Comparison of ENCODE assay signal across 10 mouse cellular contexts in the genomic region with DNA sequence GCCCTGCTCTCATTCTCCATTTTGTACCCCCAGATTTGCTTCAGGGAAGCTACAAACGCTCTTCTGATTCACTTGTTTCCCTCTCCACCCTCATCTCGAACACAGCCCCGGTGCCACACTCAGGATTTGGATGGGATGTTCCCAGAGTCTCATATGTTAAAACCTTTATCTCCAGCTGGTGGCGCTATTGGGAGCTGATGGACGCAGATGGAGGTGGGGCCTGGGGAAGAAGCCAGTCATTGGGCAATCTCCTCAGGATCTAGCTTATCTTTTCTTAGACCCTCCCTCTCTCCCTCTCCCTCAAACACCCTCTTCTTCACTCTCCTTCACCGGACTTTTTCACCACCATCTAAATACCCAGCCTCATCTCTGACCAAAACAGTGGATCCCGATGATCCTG. TPM values are rescaled to one million over a fixed set of nuclear protein-coding genes. Genes with fewer than 3 reads are reported as not detected.
A peak's percentile ranks its signal among the peaks of the same experiment; 100 is the strongest.
DNase-seq lines count a peak whose midpoint lies in the region; TF ChIP-seq lines count a peak whose summit lies in the region.
"Had no signal": no experiment of that assay in that cellular context is flagged by ENCODE, and none has a peak within 500 bp of the region (broad histone marks: within the 10 kb centered on the region; RNA-seq: fewer than 3 reads in every experiment).

No protein-coding gene starts in this region.

- H3K4me3 ChIP-seq in CH12.LX (replicated peaks in 1 of 3; ENCODE audit: low read depth in 2 of 3, low read length in 2 of 3, poor library complexity in 1 of 3), result no peak overlapping the region
- H3K4me3 ChIP-seq in small intestine, adult 2 months (ENCODE audit: low read depth, low read length), result no peak overlapping the region
- H3K4me3 ChIP-seq: erythroblast, embryonic 14.5 days; limb, embryonic 13.5 days had no signal

- TF ChIP-seq RAD21 in CH12.LX (IDR thresholded peaks at IDR 0.05; ENCODE audit: low read depth, low read length), result peak; percentile 72

- no peaks in the 10 kb centered on the region for H3K9me3 ChIP-seq in CH12.LX (replicated peaks; ENCODE audit: low read length)
- H3K9me3 ChIP-seq: limb, embryonic 13.5 days had no signal

- in situ Hi-C loops in CH12.LX (cut with MboI; ENCODE audit: low pct_ligation_motif_present, low pct_unique_long_range_greater_than_20kb, low sequenced_read_pairs), result no loop called here

- no peaks in the 10 kb centered on the region for H3K79me2 ChIP-seq in CH12.LX (replicated peaks; ENCODE audit: control insufficient read depth, extremely low read depth, insufficient read depth, poor library complexity, severe bottlenecking)

- peaks cover 0 to 5% of the 10 kb centered on the region in 2 experiments; a peak in 2 of 4 replicates for H3K4me1 ChIP-seq in CH12.LX (ENCODE audit: control insufficient read depth in 1 of 2, insufficient read depth in 2 of 2)
- H3K4me1 ChIP-seq in small intestine, adult 2 months (ENCODE audit: control insufficient read depth, insufficient read depth, insufficient read length, low read length), result no peaks in the 10 kb centered on the region
- H3K4me1 ChIP-seq: limb, embryonic 13.5 days had no signal

- no peak for TF ChIP-seq POLR2A in CH12.LX (IDR thresholded peaks at IDR 0.05; ENCODE audit: low read depth, low read length)
- no peak for TF ChIP-seq POLR2A in small intestine, adult 2 months (IDR thresholded peaks at IDR 0.05; ENCODE audit: low read depth, low read length)

- H3K36me3 ChIP-seq in CH12.LX (replicated peaks in 1 of 2; ENCODE audit: control insufficient read depth in 1 of 2, insufficient read depth in 1 of 2, low read length in 1 of 2), result no peaks in the 10 kb centered on the region
- H3K36me3 ChIP-seq in small intestine, adult 2 months (ENCODE audit: control insufficient read depth, insufficient read depth, low read length), result peaks cover 21% of the 10 kb centered on the region
- H3K36me3 ChIP-seq: limb, embryonic 13.5 days had no signal

- WGBS in small intestine, adult 2 months, result 40% methylated on average over 7 of the region's 7 CpGs

- H3K27me3 ChIP-seq in CH12.LX (replicated peaks), result no peaks in the 10 kb centered on the region
- no peaks in the 10 kb centered on the region for H3K27me3 ChIP-seq in small intestine, adult 2 months (ENCODE audit: control insufficient read depth, insufficient read depth, low read length)
- H3K27me3 ChIP-seq: limb, embryonic 13.5 days had no signal

- peak overlapping the region; percentile 28; the same call in 1 of the 2 replicates for H3K9ac ChIP-seq in CH12.LX (ENCODE audit: insufficient read depth, low read depth)
- H3K9ac ChIP-seq: limb, embryonic 13.5 days had no signal

- TF ChIP-seq EP300 in CH12.LX (IDR thresholded peaks at IDR 0.05; ENCODE audit: low read length), result no peak

- H3K4me2 ChIP-seq in CH12.LX (ENCODE audit: insufficient read depth, low read depth, poor library complexity, severe bottlenecking), result peak overlapping the region; percentile 59; the same call in 1 of the 2 replicates
- H3K4me2 ChIP-seq: limb, embryonic 13.5 days had no signal

- peak; percentile 60 for DNase-seq in layer of hippocampus, adult 11-12 months (ENCODE audit: low spot score)
- DNase-seq in layer of hippocampus, postnatal 36 days, result no peak
- DNase-seq in CH12.LX (ENCODE audit: extremely low read depth) (peak; percentile 71), ZHBTc4 (ENCODE audit: low read depth, low spot score) (peak; percentile 92)
- DNase-seq in cerebellum, postnatal 36 days, result peak; percentile 7 to 18
- peak; percentile 46 for DNase-seq in layer of hippocampus, adult 9-11 months
- DNase-seq in frontal cortex, postnatal 25 days (ENCODE audit: low spot score in 2 of 2), result no peak

- TF ChIP-seq CTCF in CH12.LX (conservative IDR thresholded peaks at IDR 0.05 in 1 of 2, IDR thresholded peaks at IDR 0.05 in 1 of 2; ENCODE audit: low read depth in 2 of 2, low read length in 2 of 2), result peak; percentile 39 to 83
- peak; percentile 74; the same call in 1 of the 2 replicates for TF ChIP-seq CTCF in small intestine, adult 2 months (IDR thresholded peaks at IDR 0.05; ENCODE audit: extremely low read depth, insufficient read length, insufficient replicate concordance, low read depth, low read length)

- H3K27ac ChIP-seq in CH12.LX (ENCODE audit: insufficient read depth, low read depth), result no peak overlapping the region
- no peak overlapping the region for H3K27ac ChIP-seq in small intestine, adult 2 months (ENCODE audit: insufficient read depth, low read depth, low read length)
- H3K27ac ChIP-seq: limb, embryonic 13.5 days had no signal

- dilution Hi-C loops in CH12.LX (cut with MboI; ENCODE audit: extremely low pct_ligation_motif_present, extremely low pct_unique_long_range_greater_than_20kb, low sequenced_read_pairs), result no loop called here

TF ChIP-seq in CH12.LX, 34 proteins besides CTCF, POLR2A, EP300 and RAD21:
- TF ChIP-seq NRF1 (IDR thresholded peaks at IDR 0.05; ENCODE audit: low read depth, low read length), result no peak
- no peak for TF ChIP-seq ETS1 (conservative IDR thresholded peaks at IDR 0.05; ENCODE audit: low read depth, low read length)
- TF ChIP-seq CHD2 (IDR thresholded peaks at IDR 0.05; ENCODE audit: low read length), result no peak
- TF ChIP-seq MAX (IDR thresholded peaks at IDR 0.05; ENCODE audit: low read length), result no peak
- TF ChIP-seq TBP (conservative IDR thresholded peaks at IDR 0.05; ENCODE audit: low read depth, low read length), result no peak
- no peak for TF ChIP-seq MXI1 (IDR thresholded peaks at IDR 0.05; ENCODE audit: low read depth, low read length)
- no peak for TF ChIP-seq IRF4 (IDR thresholded peaks at IDR 0.05; ENCODE audit: low read depth, low read length)
- TF ChIP-seq POLR2AphosphoS2 (IDR thresholded peaks at IDR 0.05; ENCODE audit: low read depth, low read length), result no peak
- no peak for TF ChIP-seq TCF12 (IDR thresholded peaks at IDR 0.05; ENCODE audit: low read depth, low read length)
- no peak for TF ChIP-seq MAFK (IDR thresholded peaks at IDR 0.05; ENCODE audit: insufficient replicate concordance, low read length)
- no peak for TF ChIP-seq GABPA (IDR thresholded peaks at IDR 0.05; ENCODE audit: insufficient replicate concordance, low read depth, low read length)
- TF ChIP-seq MYC (IDR thresholded peaks at IDR 0.05; ENCODE audit: low read depth, low read length), result peak; percentile 15; the same call in 1 of the 2 replicates
- no peak for TF ChIP-seq ZMIZ1 (IDR thresholded peaks at IDR 0.05; ENCODE audit: low read depth, low read length)
- no peak for TF ChIP-seq E2F4 (IDR thresholded peaks at IDR 0.05; ENCODE audit: insufficient replicate concordance, low read depth, low read length)
- no peak for TF ChIP-seq PAX5 (IDR thresholded peaks at IDR 0.05; ENCODE audit: low read length)
- no peak for TF ChIP-seq USF2 (conservative IDR thresholded peaks at IDR 0.05; ENCODE audit: low read depth, low read length)
- TF ChIP-seq JUN (IDR thresholded peaks at IDR 0.05; ENCODE audit: insufficient read depth, low read depth, low read length), result no peak
- peak; percentile 14; the same call in 1 of the 2 replicates for TF ChIP-seq ZC3H11A (IDR thresholded peaks at IDR 0.05; ENCODE audit: low read depth, low read length)
- no peak for TF ChIP-seq USF1 (IDR thresholded peaks at IDR 0.05; ENCODE audit: low read depth, low read length)
- no peak for TF ChIP-seq SIN3A (IDR thresholded peaks at IDR 0.05; ENCODE audit: low read length)
- no peak for TF ChIP-seq UBTF (IDR thresholded peaks at IDR 0.05; ENCODE audit: low read depth, low read length)
- peak; percentile 20; the same call in 1 of the 2 replicates for TF ChIP-seq ELF1 (IDR thresholded peaks at IDR 0.05; ENCODE audit: low read depth, low read length)
- peak; percentile 59; the same call in 1 of the 2 replicates for TF ChIP-seq MAZ (IDR thresholded peaks at IDR 0.05; ENCODE audit: low read depth, low read length)
- TF ChIP-seq BHLHE40 (IDR thresholded peaks at IDR 0.05; ENCODE audit: low read depth, low read length), result no peak
- no peak for TF ChIP-seq RCOR1 (conservative IDR thresholded peaks at IDR 0.05; ENCODE audit: low read depth, low read length)
- peak; percentile 78 for TF ChIP-seq SMC3 (IDR thresholded peaks at IDR 0.05; ENCODE audit: low read depth, low read length)
- TF ChIP-seq MEF2A (IDR thresholded peaks at IDR 0.05; ENCODE audit: borderline replicate concordance, low read depth, low read length), result no peak
- TF ChIP-seq ZKSCAN1 (IDR thresholded peaks at IDR 0.05; ENCODE audit: borderline replicate concordance, low read depth, low read length), result no peak

RNA-seq across cellular contexts. Expression of a gene that starts 31.9 kb away (rescaled TPM):
- under 1 TPM; 0.30 to 0.33 TPM for total RNA-seq in layer of hippocampus, postnatal 36 days (2021)
- total RNA-seq in CH12.LX (2012; rRNA removed) (not detected in 2 replicates), CH12.LX (2014; rRNA removed) (not detected in 2 replicates)
- polyA plus RNA-seq in CH12.LX (2012; ENCODE audit: insufficient read length, low read depth), result not detected in 2 replicates
- 1.1 and 2.1 TPM in 2 replicates for polyA plus RNA-seq in small intestine, adult 2 months (2012; rRNA removed)
- polyA plus RNA-seq: erythroblast, embryonic 14.5 days; limb, embryonic 13.5 days had no signal

RNA-seq across cellular contexts. Expression of a gene that starts 32.1 kb away (rescaled TPM):
- total RNA-seq in layer of hippocampus, postnatal 36 days (2021), result 10 to 100 TPM; 91.3 to 99.4 TPM
- 0.04 TPM in 1 of 2 replicates, not detected in the other for total RNA-seq in CH12.LX (2012; rRNA removed)
- total RNA-seq in CH12.LX (2014; rRNA removed), result not detected in 2 replicates
- not detected in 2 replicates for polyA plus RNA-seq in CH12.LX (2012; ENCODE audit: insufficient read length, low read depth)
- 8.1 and 24.1 TPM in 2 replicates for polyA plus RNA-seq in small intestine, adult 2 months (2012; rRNA removed)
- polyA plus RNA-seq: erythroblast, embryonic 14.5 days had no signal

Comparison
In these comparisons a context has a peak if more than half of its experiments do, and no peak if none do; other contexts are left out.
1. DNase-seq: peak in layer of hippocampus, adult 11-12 months (single experiment), CH12.LX (single experiment), ZHBTc4 (single experiment), cerebellum, postnatal 36 days (2 of 2) and layer of hippocampus, adult 9-11 months (single experiment); none in layer of hippocampus, postnatal 36 days (0 of 2) and frontal cortex, postnatal 25 days (0 of 2).
2. RNA of a gene that starts 32.1 kb away (total RNA-seq): 91.3 to 99.4 TPM in layer of hippocampus, postnatal 36 days; 0.04 TPM in CH12.LX; every median in the first group is over 10 times any median in the second.